Mouse (Mus musculus): Measurements from ENCODE around the gene Ptprt.

GRCm38 (mm10) chr2:162692143-162692542, 31.2 kb upstream of the Ptprt start:
- TF ChIP-seq CTCF (IDR thresholded peaks at IDR 0.05) (no peak), POLR2A (IDR thresholded peaks at IDR 0.05; ENCODE audit: insufficient read depth, low read depth, low read length) (no peak), EP300 (IDR thresholded peaks at IDR 0.05; ENCODE audit: insufficient read depth, low read depth, low read length) (no peak)

All from heart, adult 2 months (tissue).